Mouse (Mus musculus): ENCODE data around the gene Arhgef28.

GRCm38 (mm10) chr13:98078251-98078650, 128.0 kb downstream of the Arhgef28 start:
- TF ChIP-seq EP300 (IDR thresholded peaks at IDR 0.05; ENCODE audit: low read depth) (no peak), CTCF (IDR thresholded peaks at IDR 0.05; ENCODE audit: low read depth) (no peak)

Measured in liver, embryonic 14.5 days (tissue).